Mouse (Mus musculus) forebrain, embryonic 15.5 days (tissue): ENCODE measurements at regions not wholly inside any gene's neighbourhood (a gene's known extent, or its start where the extent isn't known, plus 50 kb on each side); places are given as distances from the start of the nearest gene placed in this dataset.

ENCODE experiments used
- ATAC-seq: fragments of 200-750 bp; cut with Nextera tagmentation; replicated peaks from 2 replicates; pipeline ENCODE4 v1.8.0; 2017; ENCODE audit warnings: mild to moderate bottlenecking, moderate TSS enrichment, moderate library complexity
- H3K27ac ChIP-seq: fragments of 300-500 bp; sonication (generic); replicated peaks from 2 replicates; pipeline ENCODE4 v1.5.1; 2015; ENCODE audit warnings: mild to moderate bottlenecking, inconsistent platforms
- H3K27me3 ChIP-seq: fragments of 300-500 bp; sonication (generic); 2 replicates; pipeline ENCODE4 v1.6.1; 2015; ENCODE audit warnings: inconsistent platforms
- H3K36me3 ChIP-seq: fragments of 300-500 bp; sonication (generic); 2 replicates; pipeline ENCODE4 v1.6.1; 2015; ENCODE audit warnings: mild to moderate bottlenecking, inconsistent platforms
- H3K4me1 ChIP-seq: fragments of 300-500 bp; sonication (generic); 2 replicates; pipeline ENCODE4 v1.6.1; 2015; ENCODE audit warnings: inconsistent platforms
- H3K4me2 ChIP-seq: fragments of 300-500 bp; sonication (generic); replicated peaks from 2 replicates; pipeline ENCODE4 v1.6.1; 2015; ENCODE audit warnings: mild to moderate bottlenecking, inconsistent platforms
- H3K4me3 ChIP-seq: fragments of 300-500 bp; sonication (generic); 2 replicates; pipeline ENCODE4 v1.5.1; 2015; ENCODE audit warnings: mild to moderate bottlenecking, inconsistent platforms
- H3K9ac ChIP-seq: fragments of 300-500 bp; sonication (generic); replicated peaks from 2 replicates; pipeline ENCODE4 v1.6.1; 2015; ENCODE audit warnings: mild to moderate bottlenecking, inconsistent platforms
- H3K9me3 ChIP-seq: fragments of 300-500 bp; sonication (generic); 2 replicates; pipeline ENCODE4 v1.6.1; 2016; ENCODE audit warnings: inconsistent platforms
- WGBS: fragments of 180-500 bp; shearing (Covaris S2); methylation state at CpG from one replicate; pipeline ENCODE4 v1.1.7; 2015; ENCODE audit warnings: mixed read lengths; 5-methylcytosine and 5-hydroxymethylcytosine counted together

DNA sequence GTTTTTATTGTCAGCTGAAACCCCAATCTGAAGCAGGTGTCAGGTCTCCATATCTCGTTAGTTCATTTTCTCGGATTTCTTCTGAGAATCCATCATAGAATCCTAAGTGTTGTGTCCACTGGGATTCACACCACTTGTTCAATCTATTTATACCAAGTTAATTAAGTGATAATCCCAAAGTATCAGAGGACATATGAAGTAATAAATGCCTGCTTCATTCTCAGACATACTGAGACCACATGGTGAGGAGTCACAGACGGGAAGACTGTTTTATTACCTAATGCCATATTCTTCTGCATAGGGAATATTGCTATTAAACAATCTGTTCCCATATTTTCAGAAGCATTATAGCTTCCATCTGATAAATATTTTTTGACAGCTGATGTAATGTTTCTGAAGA is 863.5 kb downstream of the Pdha2 start:
- Histone ChIP-seq H3K4me3 (no peak overlapping the region), H3K9me3 (no peaks in the 10 kb centered on the region), H3K4me1 (no peaks in the 10 kb centered on the region), H3K36me3 (no peaks in the 10 kb centered on the region), H3K9ac (no peak overlapping the region), H3K27me3 (no peaks in the 10 kb centered on the region), H3K27ac (no peak overlapping the region), H3K4me2 (no peak overlapping the region)
- 35% methylated on average over 3 of the region's 3 CpGs for WGBS
- 0 out of 2 replicates have a peak, but pooled peaks have one; percentile 32 for ATAC-seq

DNA sequence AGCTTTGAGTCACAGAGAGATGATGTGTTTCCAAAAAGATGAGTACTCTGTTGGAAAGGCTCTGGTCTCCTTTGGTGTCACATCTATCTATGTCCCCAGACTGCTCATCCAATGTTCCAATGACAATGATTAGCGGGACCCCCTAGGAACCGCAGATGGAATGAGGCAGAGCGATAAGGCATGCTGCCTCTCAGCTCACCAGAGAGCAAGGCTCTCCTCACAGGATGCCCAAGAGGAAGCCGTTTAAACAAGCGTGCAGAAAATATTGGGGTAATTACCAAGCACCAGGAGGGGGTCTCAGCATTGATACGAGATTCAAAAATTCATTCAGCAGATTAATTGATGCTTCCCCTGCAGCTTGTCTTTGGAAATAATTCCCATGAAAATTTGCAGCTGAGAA is 871.5 kb downstream of the Pdha2 start:
- Histone ChIP-seq H3K27ac (no peak overlapping the region), H3K36me3 (no peaks in the 10 kb centered on the region), H3K4me1 (no peaks in the 10 kb centered on the region), H3K27me3 (no peaks in the 10 kb centered on the region), H3K4me3 (no peak overlapping the region), H3K9me3 (no peaks in the 10 kb centered on the region), H3K9ac (no peak overlapping the region), H3K4me2 (no peak overlapping the region)
- ATAC-seq: no peak
- WGBS: 51% methylated on average over 6 of the region's 6 CpGs

DNA sequence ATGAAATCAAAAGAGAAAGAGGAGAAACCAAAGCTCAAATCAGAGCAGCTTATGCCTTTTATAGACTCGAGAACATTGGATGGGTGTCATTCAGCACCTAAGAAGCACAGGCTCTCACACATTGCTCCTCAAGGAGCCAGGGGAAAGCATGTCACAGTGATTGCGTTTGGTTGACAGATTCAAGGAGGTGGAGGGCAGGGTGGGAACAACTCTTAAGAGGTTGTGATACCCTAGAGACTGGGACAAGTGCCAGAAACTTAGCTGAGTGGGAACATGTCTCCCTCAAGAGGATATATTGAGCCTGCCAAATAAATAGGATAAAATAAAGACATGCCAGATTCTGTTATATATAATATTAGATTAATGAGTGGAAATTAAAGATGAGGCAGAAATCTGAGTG is 898.4 kb downstream of the Pdha2 start:
- WGBS: 23% methylated on average over 2 of the region's 2 CpGs
- no peak overlapping the region for H3K4me2 ChIP-seq
- H3K4me1 ChIP-seq: peaks cover 5% of the 10 kb centered on the region
- H3K4me3 ChIP-seq: no peak overlapping the region
- no peaks in the 10 kb centered on the region for H3K9me3 ChIP-seq
- H3K27ac ChIP-seq: no peak overlapping the region
- H3K27me3 ChIP-seq: no peaks in the 10 kb centered on the region
- H3K36me3 ChIP-seq: no peaks in the 10 kb centered on the region
- 0 out of 2 replicates have a peak, but pooled peaks have one; percentile 19 for ATAC-seq
- H3K9ac ChIP-seq: no peak overlapping the region

DNA sequence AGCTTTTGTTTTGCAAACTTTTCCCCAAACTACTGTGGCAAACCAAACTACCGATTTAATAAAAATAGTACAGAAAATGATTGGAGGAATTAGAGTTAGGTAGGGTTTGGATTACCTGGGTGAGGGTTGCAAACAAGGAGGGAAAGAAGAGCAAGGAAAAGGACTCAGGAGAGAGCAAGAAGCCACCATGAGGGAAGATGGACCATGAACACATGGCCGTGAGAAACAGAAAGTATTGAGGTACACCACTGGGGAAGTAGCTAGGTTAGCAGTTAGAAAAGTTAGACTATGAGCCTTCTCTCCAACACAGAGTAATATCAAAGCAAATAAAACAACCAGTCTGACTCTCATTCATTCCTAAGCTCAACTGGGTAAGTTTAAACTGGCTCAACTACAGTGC is 912.8 kb downstream of the Pdha2 start:
- H3K4me1 ChIP-seq: no peaks in the 10 kb centered on the region
- H3K9ac ChIP-seq: no peak overlapping the region
- no peaks in the 10 kb centered on the region for H3K36me3 ChIP-seq
- ATAC-seq: no peak
- no peak overlapping the region for H3K27ac ChIP-seq
- no peaks in the 10 kb centered on the region for H3K27me3 ChIP-seq
- 0 out of 2 replicates have a peak, but pooled peaks cover 3% of the 10 kb centered on the region for H3K9me3 ChIP-seq
- no peak overlapping the region for H3K4me2 ChIP-seq
- H3K4me3 ChIP-seq: no peak overlapping the region
- 82% methylated on average over 2 of the region's 2 CpGs for WGBS
